Mouse (Mus musculus): Measurements from ENCODE around the gene Mybph. TPM values are rescaled to one million over a fixed set of nuclear protein-coding genes. Genes with fewer than 3 reads are reported as not detected.

Gene Mybph
- 0.18 TPM in 1 of 2 replicates, not detected in the other for polyA plus RNA-seq (2015; fragmentation: Nextera tagmentation; extraction: Ambion mirVana)

DNA sequence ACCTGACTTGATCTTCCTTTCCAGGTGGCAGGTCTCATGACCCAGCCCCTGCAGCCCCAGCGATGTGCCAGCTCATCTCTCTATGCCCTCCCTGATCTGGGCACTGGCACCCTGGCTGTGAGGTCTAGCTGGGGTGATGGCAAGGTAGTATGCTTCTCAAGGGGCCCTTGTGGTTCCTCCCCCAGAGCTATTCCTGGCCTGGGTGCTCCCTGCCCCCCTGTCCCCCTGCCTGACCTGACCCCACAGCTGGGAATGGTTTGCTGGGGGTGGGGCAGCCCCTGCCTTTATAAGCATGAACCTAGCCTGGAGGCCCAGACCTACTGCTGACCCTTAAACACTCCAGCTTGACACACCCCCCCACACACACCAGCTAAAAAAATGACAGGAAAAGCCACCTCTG lies at the start of gene Mybph:
Gene Mybph, plus strand, starts transcription at position 323 of the 400 bp plus-strand sequence.
- H3K4me3 ChIP-seq (ENCODE audit: low read depth, low read length), result no peak within 1 kb of the TSS
- H3K27ac ChIP-seq (ENCODE audit: low read length), result no peak within 1 kb of the TSS
- 94% methylated on average over 1 of the region's 1 CpGs for WGBS
- no peaks in the 10 kb centered on the region for H3K36me3 ChIP-seq (ENCODE audit: control insufficient read depth, insufficient read depth, low read length)
- H3K4me2 ChIP-seq (ENCODE audit: low read length), result no peak within 1 kb of the TSS
- H3K4me1 ChIP-seq (ENCODE audit: control insufficient read depth, insufficient read depth, low read length), result peaks cover 13% of the 10 kb centered on the region; the same call in 1 of the 2 replicates
- H3K9ac ChIP-seq (ENCODE audit: low read depth, low read length), result no peak within 1 kb of the TSS
- no peak for ATAC-seq
- no peaks in the 10 kb centered on the region for H3K9me3 ChIP-seq (replicated peaks; ENCODE audit: control insufficient read depth, low read length, poor library complexity, severe bottlenecking)
- H3K27me3 ChIP-seq (ENCODE audit: control insufficient read depth, insufficient read depth, low read depth, low read length), result no peaks in the 10 kb centered on the region

DNA sequence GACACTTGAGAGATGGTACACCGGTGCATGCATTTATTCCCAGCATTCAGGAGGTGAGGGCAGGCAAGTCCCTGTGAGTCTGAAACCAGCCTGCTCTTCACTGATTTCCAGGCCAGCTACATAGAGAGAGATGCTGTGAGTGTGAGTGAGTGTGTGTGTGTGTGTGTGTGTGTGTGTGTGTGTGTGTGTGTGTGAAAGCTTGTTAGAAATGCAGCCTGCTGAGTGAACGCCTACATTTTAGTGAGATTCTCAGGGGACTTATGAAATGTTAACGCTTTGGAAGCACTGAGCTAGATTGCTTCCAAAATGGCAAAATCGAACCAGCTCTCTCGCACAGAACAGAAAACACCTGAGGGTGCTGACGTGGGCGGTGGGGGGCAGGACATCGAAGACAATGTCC lies 47.2 kb upstream of the Mybph start:
- Histone ChIP-seq H3K4me1 (ENCODE audit: control insufficient read depth, insufficient read depth, low read length) (peaks cover 13% of the 10 kb centered on the region), H3K4me2 (ENCODE audit: low read length) (no peak overlapping the region)
- ATAC-seq, result no peak

DNA sequence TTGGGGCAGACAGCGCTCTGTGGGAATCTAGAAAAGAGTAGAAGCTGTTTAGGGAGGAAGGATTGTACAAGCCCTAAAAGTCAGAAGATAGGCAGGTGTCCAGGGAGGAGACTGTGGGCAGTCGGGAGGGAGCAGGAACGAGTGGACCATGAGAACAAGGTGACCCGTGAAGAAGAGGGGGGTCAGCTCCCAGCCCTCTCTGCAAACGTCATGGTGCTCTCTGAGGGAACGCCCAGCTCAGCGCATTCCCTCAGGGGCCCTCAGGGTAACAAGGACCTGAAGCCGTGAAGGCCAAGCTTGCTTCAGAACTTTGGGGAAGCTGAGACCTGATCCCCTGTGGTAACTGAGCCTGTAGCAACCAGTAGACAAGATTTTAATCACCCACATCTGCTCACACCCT lies 43.2 kb upstream of the Mybph start:
- no peaks in the 10 kb centered on the region for H3K4me1 ChIP-seq (ENCODE audit: control insufficient read depth, insufficient read depth, low read length)
- no peak overlapping the region for H3K27ac ChIP-seq (ENCODE audit: low read length)
- no peaks in the 10 kb centered on the region for H3K36me3 ChIP-seq (ENCODE audit: control insufficient read depth, insufficient read depth, low read length)
- H3K4me2 ChIP-seq (ENCODE audit: low read length), result no peak overlapping the region
- no peaks in the 10 kb centered on the region for H3K9me3 ChIP-seq (replicated peaks; ENCODE audit: control insufficient read depth, low read length, poor library complexity, severe bottlenecking)
- no peaks in the 10 kb centered on the region for H3K27me3 ChIP-seq (ENCODE audit: control insufficient read depth, insufficient read depth, low read depth, low read length)
- H3K9ac ChIP-seq (ENCODE audit: low read depth, low read length), result no peak overlapping the region
- WGBS, result 73% methylated on average over 8 of the region's 8 CpGs
- H3K4me3 ChIP-seq (ENCODE audit: low read depth, low read length), result no peak overlapping the region
- no peak for ATAC-seq

More for the DNA sequence above, 47.2 kb upstream of the Mybph start:
- no peaks in the 10 kb centered on the region for H3K36me3 ChIP-seq (ENCODE audit: control insufficient read depth, insufficient read depth, low read length)
- H3K27ac ChIP-seq (ENCODE audit: low read length), result no peak overlapping the region
- no peak overlapping the region for H3K4me3 ChIP-seq (ENCODE audit: low read depth, low read length)
- 84% methylated on average over 8 of the region's 8 CpGs for WGBS
- H3K9ac ChIP-seq (ENCODE audit: low read depth, low read length), result no peak overlapping the region
- no peaks in the 10 kb centered on the region for H3K9me3 ChIP-seq (replicated peaks; ENCODE audit: control insufficient read depth, low read length, poor library complexity, severe bottlenecking)
- no peaks in the 10 kb centered on the region for H3K27me3 ChIP-seq (ENCODE audit: control insufficient read depth, insufficient read depth, low read depth, low read length)

- H3K9me3 ChIP-seq (replicated peaks; ENCODE audit: control insufficient read depth, low read length, poor library complexity, severe bottlenecking), result no peaks in the 10 kb centered on the region
- H3K27ac ChIP-seq (ENCODE audit: low read length), result no peak overlapping the region
- 92% methylated on average over 9 of the region's 9 CpGs for WGBS
- no peak overlapping the region for H3K9ac ChIP-seq (ENCODE audit: low read depth, low read length)
- H3K4me1 ChIP-seq (ENCODE audit: control insufficient read depth, insufficient read depth, low read length), result no peaks in the 10 kb centered on the region
- H3K27me3 ChIP-seq (ENCODE audit: control insufficient read depth, insufficient read depth, low read depth, low read length), result no peaks in the 10 kb centered on the region
- no peak overlapping the region for H3K4me3 ChIP-seq (ENCODE audit: low read depth, low read length)
- H3K4me2 ChIP-seq (ENCODE audit: low read length), result no peak overlapping the region
- ATAC-seq, result peak; percentile 38; the same call in 1 of the 2 replicates
- H3K36me3 ChIP-seq (ENCODE audit: control insufficient read depth, insufficient read depth, low read length), result no peaks in the 10 kb centered on the region
These were observed 42.5 kb upstream of the Mybph start for GRCm38 (mm10) chr1:134150745-134151144.

DNA sequence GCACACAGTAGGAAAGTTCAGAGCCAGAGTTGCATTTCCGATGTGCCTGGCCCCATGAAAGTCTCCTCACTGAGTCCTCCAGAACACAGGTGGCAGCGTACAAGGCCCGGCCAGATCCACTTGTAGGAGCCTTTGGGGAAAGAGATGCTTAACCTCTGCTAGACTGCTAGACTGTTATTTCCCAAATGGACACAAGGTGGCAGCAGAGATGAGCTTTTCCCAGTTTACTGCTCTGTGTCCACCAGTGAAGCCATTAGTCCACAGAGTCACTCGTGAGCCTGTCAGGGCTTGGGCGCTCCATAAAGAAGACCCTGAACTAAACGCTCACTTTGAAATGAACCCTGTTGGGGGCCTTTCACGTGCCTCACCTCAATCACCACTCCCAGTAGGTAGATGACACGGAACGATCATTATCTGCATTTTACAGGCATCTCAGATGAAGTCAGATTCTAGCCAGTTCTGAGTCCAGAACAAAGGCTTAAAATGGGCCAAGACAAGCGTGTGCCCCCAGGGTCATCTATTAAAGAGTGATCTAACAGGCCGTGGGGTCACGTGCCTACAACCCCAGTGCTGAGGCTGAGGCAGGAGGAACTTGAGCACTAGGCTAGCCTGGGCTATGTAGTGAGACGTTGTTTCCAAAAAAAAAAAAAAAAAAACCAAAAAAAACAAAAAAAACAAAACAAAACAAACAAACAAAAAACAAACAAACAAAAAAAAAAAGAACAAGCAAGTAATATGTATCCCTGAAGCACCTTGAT lies 41.4 kb upstream of the Mybph start:
- H3K27ac ChIP-seq (ENCODE audit: low read length), result no peak overlapping the region
- H3K4me2 ChIP-seq (ENCODE audit: low read length), result no peak overlapping the region
- H3K4me3 ChIP-seq (ENCODE audit: low read depth, low read length), result no peak overlapping the region
- no peaks in the 10 kb centered on the region for H3K4me1 ChIP-seq (ENCODE audit: control insufficient read depth, insufficient read depth, low read length)
- 34% methylated on average over 13 of the region's 13 CpGs for WGBS
- no peaks in the 10 kb centered on the region for H3K9me3 ChIP-seq (replicated peaks; ENCODE audit: control insufficient read depth, low read length, poor library complexity, severe bottlenecking)
- H3K9ac ChIP-seq (ENCODE audit: low read depth, low read length), result no peak overlapping the region
- H3K36me3 ChIP-seq (ENCODE audit: control insufficient read depth, insufficient read depth, low read length), result no peaks in the 10 kb centered on the region
- no peaks in the 10 kb centered on the region for H3K27me3 ChIP-seq (ENCODE audit: control insufficient read depth, insufficient read depth, low read depth, low read length)
- peak; percentile 79 for ATAC-seq

- Histone ChIP-seq H3K4me2 (ENCODE audit: low read length) (no peak overlapping the region), H3K4me1 (ENCODE audit: control insufficient read depth, insufficient read depth, low read length) (no peaks in the 10 kb centered on the region), H3K27ac (ENCODE audit: low read length) (no peak overlapping the region), H3K9ac (ENCODE audit: low read depth, low read length) (no peak overlapping the region), H3K4me3 (ENCODE audit: low read depth, low read length) (no peak overlapping the region), H3K27me3 (ENCODE audit: control insufficient read depth, insufficient read depth, low read depth, low read length) (no peaks in the 10 kb centered on the region), H3K36me3 (ENCODE audit: control insufficient read depth, insufficient read depth, low read length) (no peaks in the 10 kb centered on the region), H3K9me3 (replicated peaks; ENCODE audit: control insufficient read depth, low read length, poor library complexity, severe bottlenecking) (no peaks in the 10 kb centered on the region)
- ATAC-seq, result no peak
- 76% methylated on average over 21 of the region's 21 CpGs for WGBS
These were observed 40.3 kb upstream of the Mybph start for GRCm38 (mm10) chr1:134152626-134153590.

DNA sequence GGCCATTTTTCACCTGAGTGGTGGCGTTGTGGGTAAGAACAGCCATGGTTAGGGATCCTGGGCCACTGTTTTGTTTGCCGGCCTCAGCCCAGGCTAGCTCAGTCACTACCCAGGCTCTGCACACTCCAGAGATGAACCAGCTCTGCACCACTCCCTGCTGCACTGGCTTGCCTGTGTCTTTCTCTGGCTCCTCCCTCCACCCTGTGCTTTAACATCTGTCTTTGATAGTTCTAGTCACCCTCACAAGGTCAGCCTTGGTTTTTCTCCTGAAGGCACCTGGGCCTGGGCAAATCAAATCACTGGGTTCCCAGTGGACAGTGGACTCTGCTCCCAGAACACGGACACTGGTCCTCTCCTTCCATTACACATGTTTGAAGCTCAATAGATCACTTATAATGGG lies 39.1 kb upstream of the Mybph start:
- ATAC-seq, result no peak

GRCm38 (mm10) chr1:134154655-134155054 lies 38.6 kb upstream of the Mybph start:
- no peak overlapping the region for H3K4me2 ChIP-seq (ENCODE audit: low read length)
- H3K27me3 ChIP-seq (ENCODE audit: control insufficient read depth, insufficient read depth, low read depth, low read length), result no peaks in the 10 kb centered on the region
- no peak overlapping the region for H3K4me3 ChIP-seq (ENCODE audit: low read depth, low read length)
- no peak for ATAC-seq
- no peaks in the 10 kb centered on the region for H3K36me3 ChIP-seq (ENCODE audit: control insufficient read depth, insufficient read depth, low read length)
- H3K9me3 ChIP-seq (replicated peaks; ENCODE audit: control insufficient read depth, low read length, poor library complexity, severe bottlenecking), result no peaks in the 10 kb centered on the region
- no peaks in the 10 kb centered on the region for H3K4me1 ChIP-seq (ENCODE audit: control insufficient read depth, insufficient read depth, low read length)
- no peak overlapping the region for H3K9ac ChIP-seq (ENCODE audit: low read depth, low read length)
- WGBS, result 60% methylated on average over 3 of the region's 3 CpGs
- H3K27ac ChIP-seq (ENCODE audit: low read length), result no peak overlapping the region

More for the DNA sequence above, 39.1 kb upstream of the Mybph start:
- H3K4me2 ChIP-seq (ENCODE audit: low read length), result no peak overlapping the region
- H3K27ac ChIP-seq (ENCODE audit: low read length), result no peak overlapping the region
- no peaks in the 10 kb centered on the region for H3K36me3 ChIP-seq (ENCODE audit: control insufficient read depth, insufficient read depth, low read length)
- H3K4me3 ChIP-seq (ENCODE audit: low read depth, low read length), result no peak overlapping the region
- no peaks in the 10 kb centered on the region for H3K9me3 ChIP-seq (replicated peaks; ENCODE audit: control insufficient read depth, low read length, poor library complexity, severe bottlenecking)
- WGBS, result 94% methylated on average over 3 of the region's 3 CpGs
- no peaks in the 10 kb centered on the region for H3K4me1 ChIP-seq (ENCODE audit: control insufficient read depth, insufficient read depth, low read length)
- no peak overlapping the region for H3K9ac ChIP-seq (ENCODE audit: low read depth, low read length)
- H3K27me3 ChIP-seq (ENCODE audit: control insufficient read depth, insufficient read depth, low read depth, low read length), result no peaks in the 10 kb centered on the region

- Histone ChIP-seq H3K9ac (ENCODE audit: low read depth, low read length) (no peak overlapping the region), H3K4me1 (ENCODE audit: control insufficient read depth, insufficient read depth, low read length) (no peaks in the 10 kb centered on the region), H3K27me3 (ENCODE audit: control insufficient read depth, insufficient read depth, low read depth, low read length) (no peaks in the 10 kb centered on the region), H3K4me2 (ENCODE audit: low read length) (no peak overlapping the region), H3K27ac (ENCODE audit: low read length) (no peak overlapping the region), H3K36me3 (ENCODE audit: control insufficient read depth, insufficient read depth, low read length) (no peaks in the 10 kb centered on the region), H3K4me3 (ENCODE audit: low read depth, low read length) (no peak overlapping the region), H3K9me3 (replicated peaks; ENCODE audit: control insufficient read depth, low read length, poor library complexity, severe bottlenecking) (no peaks in the 10 kb centered on the region)
- WGBS, result 85% methylated on average over 3 of the region's 3 CpGs
- ATAC-seq, result no peak
These were observed 32.8 kb upstream of the Mybph start for GRCm38 (mm10) chr1:134160404-134160803.
